Mouse (Mus musculus) MEL (cell line): ENCODE results near the gene Ptges3.
"Not testable (repeated sequence)": the region's sequence is repeated elsewhere in the genome, so short reads cannot be mapped to it uniquely, and the experiment has no call there.

Experiments
- CHD1 ChIP-seq: IDR thresholded peaks from 2 replicates; pipeline ENCODE4 v1.6.1; 2012; ENCODE audit warnings: low read depth, mild to moderate bottlenecking, inconsistent platforms, low read length, improper control_type of control experiment
- CHD2 ChIP-seq: IDR thresholded peaks from 2 replicates; pipeline ENCODE4 v1.6.1; 2011; ENCODE audit warnings: low read length, improper control_type of control experiment
- CTCF ChIP-seq, 3 experiments: IDR thresholded peaks in 2 of 3; conservative IDR thresholded peaks in 1 of 3; 2 replicates each; pipeline ENCODE4 v1.5.1; 2011 to 2012; ENCODE audit warnings: low read length in 3 of 3, low read depth in 2 of 3, mild to moderate bottlenecking in 2 of 3, improper control_type of control experiment in 1 of 3, inconsistent platforms in 1 of 3, mixed read lengths in 1 of 3, moderate library complexity in 1 of 3; ENCODE audit not compliant: control insufficient read depth in 1 of 3, insufficient read depth in 1 of 3, poor library complexity in 1 of 3, severe bottlenecking in 1 of 3
- E2F4 ChIP-seq: IDR thresholded peaks from 2 replicates; pipeline ENCODE4 v1.6.1; 2011; ENCODE audit warnings: low read depth, low read length, improper control_type of control experiment, borderline replicate concordance
- GATA1 ChIP-seq: IDR thresholded peaks from 2 replicates; pipeline ENCODE4 v1.6.1; 2011; ENCODE audit warnings: low read depth, low read length, improper control_type of control experiment
- JUND ChIP-seq: IDR thresholded peaks from 2 replicates; pipeline ENCODE4 v1.6.1; 2011; ENCODE audit warnings: low read depth, mild to moderate bottlenecking, improper control_type of control experiment, low read length
- MAFK ChIP-seq: IDR thresholded peaks from 2 replicates; pipeline ENCODE4 v1.6.1; 2011; ENCODE audit warnings: low read depth, mild to moderate bottlenecking, low read length, improper control_type of control experiment, borderline replicate concordance
- MYB ChIP-seq: IDR thresholded peaks from 2 replicates; pipeline ENCODE4 v1.6.1; 2011; ENCODE audit warnings: mild to moderate bottlenecking, low read depth, low read length, improper control_type of control experiment
- POLR2A ChIP-seq, 2 experiments: IDR thresholded peaks; 2 replicates each; pipeline ENCODE4 v1.6.1; 2011 to 2012; ENCODE audit warnings: low read length in 2 of 2, mild to moderate bottlenecking in 2 of 2, control low read depth in 1 of 2, improper control_type of control experiment in 1 of 2, low read depth in 1 of 2, moderate library complexity in 1 of 2; ENCODE audit not compliant: control insufficient read depth in 1 of 2, insufficient read depth in 1 of 2, poor library complexity in 1 of 2
- POLR2AphosphoS2 ChIP-seq: IDR thresholded peaks from 2 replicates; pipeline ENCODE4 v1.6.1; 2011; ENCODE audit warnings: low read length, improper control_type of control experiment
- RCOR1 ChIP-seq: IDR thresholded peaks from 2 replicates; pipeline ENCODE4 v1.6.1; 2012; ENCODE audit warnings: low read depth, mild to moderate bottlenecking, inconsistent platforms, low read length, improper control_type of control experiment
- TAL1 ChIP-seq: IDR thresholded peaks from 2 replicates; pipeline ENCODE4 v1.6.1; 2012; ENCODE audit warnings: mild to moderate bottlenecking, inconsistent platforms, low read length, moderate library complexity, mixed read lengths
- ZNF384 ChIP-seq: IDR thresholded peaks from 2 replicates; pipeline ENCODE4 v1.6.1; 2012; ENCODE audit warnings: low read depth, mild to moderate bottlenecking, inconsistent platforms, low read length, improper control_type of control experiment

GRCm38 (mm10) chr10:128070432-128070831 lies 11.7 kb downstream of the Ptges3 start:
- TF ChIP-seq CTCF (IDR thresholded peaks at IDR 0.05 in 2 of 3, conservative IDR thresholded peaks at IDR 0.05 in 1 of 3; ENCODE audit: control insufficient read depth in 1 of 3, insufficient read depth in 1 of 3, low read depth in 2 of 3, low read length in 3 of 3, poor library complexity in 1 of 3, severe bottlenecking in 1 of 3) (peak in 1 of 3 experiments; percentile 55; a peak in 3 of 6 replicates), ZNF384 (peak; percentile 80)
- TF ChIP-seq POLR2AphosphoS2; E2F4; MAFK; POLR2A (IDR thresholded peaks at IDR 0.05; ENCODE audit: control insufficient read depth in 1 of 2, insufficient read depth in 1 of 2, low read depth in 1 of 2, low read length in 2 of 2, poor library complexity in 1 of 2); MYB; GATA1; TAL1; CHD2; JUND; RCOR1; CHD1: not testable (repeated sequence)
